In the genomic region with DNA sequence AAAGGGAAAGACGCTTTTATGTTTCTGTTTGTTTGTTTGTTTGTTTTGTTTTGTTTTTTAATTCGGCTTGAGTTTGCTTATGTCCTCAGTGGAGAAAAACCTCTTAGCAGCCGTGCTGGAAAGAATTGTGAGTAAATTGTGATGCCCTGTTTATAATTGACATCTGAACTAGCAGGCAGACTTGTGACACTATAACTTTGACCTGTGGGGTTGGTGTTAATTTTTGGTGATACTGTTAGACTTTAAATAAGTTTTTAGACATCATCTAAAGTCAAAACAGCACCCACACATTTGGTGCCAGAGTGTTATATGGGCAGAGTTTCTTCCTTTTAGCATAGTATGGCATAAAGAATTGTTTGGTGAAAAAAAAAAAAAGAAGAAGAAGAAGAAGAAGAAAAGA, we compare ENCODE assay signal across 19 mouse cellular contexts.
A peak's percentile ranks its signal among the peaks of the same experiment; 100 is the strongest.
DNase-seq lines count a peak whose midpoint lies in the region; ATAC-seq and TF ChIP-seq lines count a peak whose summit lies in the region.
"Had no signal": no experiment of that assay in that cellular context is flagged by ENCODE, and none has a peak within 500 bp of the region (broad histone marks: within the 10 kb centered on the region; RNA-seq: fewer than 3 reads in every experiment).

No protein-coding gene starts in this region.

- ATAC-seq in kidney, embryonic 15.5 days (replicated peaks; ENCODE audit: low FRiP score): no peak
- ATAC-seq: activated CD4-positive, CD25-positive, alpha-beta regulatory T cell, adult 4 months; CD4-positive, CD25-positive, alpha-beta regulatory T cell, adult 4 months; Patski had no signal

- no peaks in the 10 kb centered on the region for H3K36me3 ChIP-seq in kidney, adult 2 months (ENCODE audit: control insufficient read depth, insufficient read depth, low read length)
- no peaks in the 10 kb centered on the region for H3K36me3 ChIP-seq in kidney, embryonic 15.5 days
- H3K36me3 ChIP-seq: G1E had no signal

- H3K9me3 ChIP-seq in kidney, embryonic 15.5 days (replicated peaks): no peaks in the 10 kb centered on the region
- H3K9me3 ChIP-seq: G1E had no signal

- peaks cover 2% of the 10 kb centered on the region; the same call in 1 of the 2 replicates for H3K4me1 ChIP-seq in kidney, adult 2 months (ENCODE audit: control insufficient read depth, insufficient read depth, low read length)
- H3K4me1 ChIP-seq in kidney, embryonic 15.5 days: 0 out of 2 replicates have a peak, but pooled peaks cover 2% of the 10 kb centered on the region

- H3K9ac ChIP-seq in kidney, embryonic 15.5 days: no peak overlapping the region

- no peak overlapping the region for H3K4me3 ChIP-seq in kidney, adult 2 months (ENCODE audit: insufficient read depth, low read depth, low read length)
- no peak overlapping the region for H3K4me3 ChIP-seq in kidney, embryonic 15.5 days (replicated peaks)

- DNase-seq in kidney, adult 2 months: peak; percentile 50
- DNase-seq in kidney, adult 18-20 months: no peak
- DNase-seq in kidney, adult 9 months: peak; percentile 59
- DNase-seq: adrenal gland, adult 2 months; adrenal gland, adult 8-10 months; adrenal gland, postnatal 10 days; adrenal gland, postnatal 14 days; adrenal gland, postnatal 25 days; adrenal gland, postnatal 36 days; B cell, adult 2 months; cerebellum, adult 11 months; cerebellum, adult 11-12 months; cerebellum, adult 18-20 months had no signal

- no peak overlapping the region for H3K4me2 ChIP-seq in kidney, embryonic 15.5 days

- no peak for TF ChIP-seq CTCF in kidney, adult 2 months (conservative IDR thresholded peaks at IDR 0.05; ENCODE audit: insufficient read depth, insufficient read length, low read depth, low read length)

- TF ChIP-seq POLR2A in kidney, adult 2 months (IDR thresholded peaks at IDR 0.05; ENCODE audit: low read depth, low read length): no peak

- H3K27me3 ChIP-seq in kidney, adult 2 months (replicated peaks; ENCODE audit: control insufficient read depth, insufficient read depth, low read length): no peaks in the 10 kb centered on the region
- no peaks in the 10 kb centered on the region for H3K27me3 ChIP-seq in kidney, embryonic 15.5 days
- H3K27me3 ChIP-seq: CH12.LX, Patski had no signal

- H3K27ac ChIP-seq in kidney, adult 2 months (ENCODE audit: insufficient read depth, low read depth, low read length): no peak overlapping the region; the same call in 1 of the 2 replicates
- no peak overlapping the region for H3K27ac ChIP-seq in kidney, embryonic 15.5 days

- 67% methylated on average over 3 of the region's 3 CpGs for WGBS in kidney, adult 2 months
- 86% methylated on average over 3 of the region's 3 CpGs for WGBS in kidney, embryonic 15.5 days
